Mouse (Mus musculus) intestine, embryonic 16.5 days (tissue): ENCODE data around the gene Sdcbp2. TPM values are rescaled to one million over a fixed set of nuclear protein-coding genes. Genes with fewer than 3 reads are reported as not detected.
"Not testable (repeated sequence)": the region's sequence is repeated elsewhere in the genome, so short reads cannot be mapped to it uniquely, and the experiment has no call there.

Source experiments
- ATAC-seq: fragments of 200-750 bp; cut with Nextera tagmentation; 2 replicates; pipeline ENCODE4 v1.8.0; 2017; ENCODE audit warnings: moderate TSS enrichment, moderate library complexity
- H3K27ac ChIP-seq: fragments of 300-500 bp; sonication (generic); 2 replicates; pipeline ENCODE4 v1.5.1; 2014; ENCODE audit warnings: mild to moderate bottlenecking, low read length
- H3K27me3 ChIP-seq: fragments of 300-500 bp; sonication (generic); replicated peaks from 2 replicates; pipeline ENCODE4 v1.6.1; 2014; ENCODE audit warnings: low read length, control low read depth, mixed read lengths; ENCODE audit not compliant: control insufficient read depth, insufficient read depth
- H3K36me3 ChIP-seq: fragments of 300-500 bp; sonication (generic); 2 replicates; pipeline ENCODE4 v1.6.1; 2014; ENCODE audit warnings: low read length, control low read depth; ENCODE audit not compliant: control insufficient read depth, insufficient read depth
- H3K4me1 ChIP-seq: fragments of 300-500 bp; sonication (generic); 2 replicates; pipeline ENCODE4 v1.6.1; 2014; ENCODE audit warnings: low read length, control low read depth, mixed read lengths; ENCODE audit not compliant: control insufficient read depth, insufficient read depth
- H3K4me2 ChIP-seq: fragments of 300-500 bp; sonication (generic); 2 replicates; pipeline ENCODE4 v1.6.1; 2014; ENCODE audit warnings: low read depth, low read length, control low read depth
- H3K4me3 ChIP-seq: fragments of 300-500 bp; sonication (generic); 2 replicates; pipeline ENCODE4 v1.5.1; 2014; ENCODE audit warnings: mild to moderate bottlenecking, low read length
- H3K9ac ChIP-seq: fragments of 300-500 bp; sonication (generic); 2 replicates; pipeline ENCODE4 v1.6.1; 2014; ENCODE audit warnings: low read depth, low read length
- H3K9me3 ChIP-seq: fragments of 300-500 bp; sonication (generic); 2 replicates; pipeline ENCODE4 v1.6.1; 2016; ENCODE audit warnings: low read length, control low read depth; ENCODE audit not compliant: control insufficient read depth
- WGBS: fragments of 180-500 bp; shearing (Covaris S2); extraction: QIAGEN DNeasy Blood & Tissue Kit; methylation state at CpG from one replicate; pipeline ENCODE4 v1.1.7; 2014; 5-methylcytosine and 5-hydroxymethylcytosine counted together
- polyA plus RNA-seq: library from polyadenylated mRNA; unstranded; fragments of >200 nt; fragmentation: Nextera tagmentation; extraction: Ambion mirVana; gene quantifications from 2 replicates; pipeline ENCODE4 v1.2.1, GENCODE M21; 2015

Sdcbp2 gene
- polyA plus RNA-seq, 1 experiment from 2014 or later = 23.2 TPM

- not testable (repeated sequence) for H3K9ac ChIP-seq, H3K9me3 ChIP-seq, H3K4me2 ChIP-seq, ATAC-seq, H3K4me3 ChIP-seq, H3K27ac ChIP-seq, H3K27me3 ChIP-seq, H3K36me3 ChIP-seq
- WGBS = 58% methylated on average over 6 of the region's 8 CpGs
- H3K4me1 ChIP-seq = peaks cover 13% of the 10 kb centered on the region
Measured at GRCm38 (mm10) chr2:151615779-151616178, 43.4 kb downstream of the Sdcbp2 start.

GRCm38 (mm10) chr2:151616551-151617329 is 44.3 kb downstream of the Sdcbp2 start:
- H3K4me2 ChIP-seq = no peak overlapping the region
- H3K9me3 ChIP-seq = no peaks in the 10 kb centered on the region
- peak; percentile 30; the same call in 1 of the 2 replicates for ATAC-seq
- H3K27ac ChIP-seq = no peak overlapping the region
- no peak overlapping the region for H3K4me3 ChIP-seq
- peaks cover 13% of the 10 kb centered on the region for H3K4me1 ChIP-seq
- H3K9ac ChIP-seq = no peak overlapping the region
- H3K36me3 ChIP-seq = no peaks in the 10 kb centered on the region
- 71% methylated on average over 6 of the region's 6 CpGs for WGBS
- H3K27me3 ChIP-seq = no peaks in the 10 kb centered on the region

GRCm38 (mm10) chr2:151623776-151624175 is 51.4 kb downstream of the Sdcbp2 start:
- H3K27ac ChIP-seq = no peak overlapping the region
- ATAC-seq = no peak

GRCm38 (mm10) chr2:151626296-151626695 is 53.9 kb downstream of the Sdcbp2 start:
- 87% methylated on average over 7 of the region's 7 CpGs for WGBS
- no peak overlapping the region for H3K9ac ChIP-seq

More at GRCm38 (mm10) chr2:151623776-151624175, 51.4 kb downstream of the Sdcbp2 start:
- H3K4me1 ChIP-seq = peaks cover 4% of the 10 kb centered on the region; the same call in 1 of the 2 replicates
- H3K4me2 ChIP-seq = no peak overlapping the region
- H3K4me3 ChIP-seq = no peak overlapping the region
- H3K36me3 ChIP-seq = no peaks in the 10 kb centered on the region
- H3K27me3 ChIP-seq = no peaks in the 10 kb centered on the region
- H3K9me3 ChIP-seq = no peaks in the 10 kb centered on the region
- 53% methylated on average over 3 of the region's 3 CpGs for WGBS
- no peak overlapping the region for H3K9ac ChIP-seq

GRCm38 (mm10) chr2:151628011-151628410 is 55.6 kb downstream of the Sdcbp2 start:
- Histone ChIP-seq H3K9ac (no peak overlapping the region), H3K27ac (no peak overlapping the region), H3K36me3 (no peaks in the 10 kb centered on the region), H3K9me3 (no peaks in the 10 kb centered on the region), H3K27me3 (0 out of 2 replicates have a peak, but pooled peaks cover 3% of the 10 kb centered on the region), H3K4me3 (no peak overlapping the region), H3K4me2 (no peak overlapping the region), H3K4me1 (no peaks in the 10 kb centered on the region)
- ATAC-seq = no peak
- WGBS = 85% methylated on average over 3 of the region's 3 CpGs

More at GRCm38 (mm10) chr2:151626296-151626695, 53.9 kb downstream of the Sdcbp2 start:
- no peak overlapping the region for H3K27ac ChIP-seq
- ATAC-seq = no peak
- no peaks in the 10 kb centered on the region for H3K9me3 ChIP-seq
- no peaks in the 10 kb centered on the region for H3K36me3 ChIP-seq
- no peak overlapping the region for H3K4me3 ChIP-seq
- H3K4me2 ChIP-seq = no peak overlapping the region
- no peaks in the 10 kb centered on the region for H3K27me3 ChIP-seq
- H3K4me1 ChIP-seq = no peaks in the 10 kb centered on the region

GRCm38 (mm10) chr2:151629310-151629709 is 56.9 kb downstream of the Sdcbp2 start:
- Histone ChIP-seq H3K9me3 (no peaks in the 10 kb centered on the region), H3K36me3 (no peaks in the 10 kb centered on the region), H3K4me3 (no peak overlapping the region), H3K4me2 (no peak overlapping the region), H3K9ac (no peak overlapping the region), H3K27ac (no peak overlapping the region), H3K27me3 (0 out of 2 replicates have a peak, but pooled peaks cover 3% of the 10 kb centered on the region), H3K4me1 (no peaks in the 10 kb centered on the region)
- WGBS = 74% methylated on average over 7 of the region's 7 CpGs
- ATAC-seq = no peak

GRCm38 (mm10) chr2:151631406-151632158 is 59.2 kb downstream of the Sdcbp2 start:
- Histone ChIP-seq H3K9ac (peak overlapping the region; percentile 80), H3K9me3 (no peaks in the 10 kb centered on the region), H3K27ac (no peak overlapping the region), H3K27me3 (0 out of 2 replicates have a peak, but pooled peaks cover 3% of the 10 kb centered on the region), H3K4me1 (peaks cover 3% of the 10 kb centered on the region; the same call in 1 of the 2 replicates), H3K4me2 (peak overlapping the region; percentile 99), H3K36me3 (no peaks in the 10 kb centered on the region), H3K4me3 (peak overlapping the region; percentile 76)
- WGBS = 4% methylated on average over 22 of the region's 22 CpGs
- ATAC-seq = no peak

GRCm38 (mm10) chr2:151632159-151632814 is 59.9 kb downstream of the Sdcbp2 start, which contains the start of gene Snph:
TSS of gene Snph (minus strand) at chr2:151632593.
- Histone ChIP-seq H3K9ac (peak within 1 kb of the TSS; percentile 80), H3K36me3 (no peaks in the 10 kb centered on the region), H3K27ac (no peak within 1 kb of the TSS), H3K4me3 (peak within 1 kb of the TSS; percentile 76), H3K9me3 (no peaks in the 10 kb centered on the region), H3K4me1 (peaks cover 3% of the 10 kb centered on the region; the same call in 1 of the 2 replicates), H3K27me3 (0 out of 2 replicates have a peak, but pooled peaks cover 3% of the 10 kb centered on the region), H3K4me2 (peak within 1 kb of the TSS; percentile 99)
- WGBS = under 1% methylated on average over 47 of the region's 47 CpGs
- ATAC-seq = peak; percentile 82

GRCm38 (mm10) chr2:151632982-151633381 is 60.6 kb downstream of the Sdcbp2 start:
- H3K9me3 ChIP-seq = no peaks in the 10 kb centered on the region
- 61% methylated on average over 5 of the region's 5 CpGs for WGBS
- no peak for ATAC-seq
- H3K36me3 ChIP-seq = no peaks in the 10 kb centered on the region
- H3K27me3 ChIP-seq = 0 out of 2 replicates have a peak, but pooled peaks cover 3% of the 10 kb centered on the region
- no peak overlapping the region for H3K4me3 ChIP-seq
- H3K27ac ChIP-seq = no peak overlapping the region
- no peak overlapping the region for H3K4me2 ChIP-seq
- H3K4me1 ChIP-seq = peaks cover 3% of the 10 kb centered on the region; the same call in 1 of the 2 replicates
- H3K9ac ChIP-seq = no peak overlapping the region
